Mouse (Mus musculus): ENCODE data around the gene Klk1b1. TPM values are rescaled to one million over a fixed set of nuclear protein-coding genes. Genes with fewer than 3 reads are reported as not detected.
"Not testable (repeated sequence)": the region's sequence is repeated elsewhere in the genome, so short reads cannot be mapped to it uniquely, and the experiment has no call there.

Klk1b1 gene
- polyA plus RNA-seq (2012; rRNA removed): not detected in 2 replicates

DNA sequence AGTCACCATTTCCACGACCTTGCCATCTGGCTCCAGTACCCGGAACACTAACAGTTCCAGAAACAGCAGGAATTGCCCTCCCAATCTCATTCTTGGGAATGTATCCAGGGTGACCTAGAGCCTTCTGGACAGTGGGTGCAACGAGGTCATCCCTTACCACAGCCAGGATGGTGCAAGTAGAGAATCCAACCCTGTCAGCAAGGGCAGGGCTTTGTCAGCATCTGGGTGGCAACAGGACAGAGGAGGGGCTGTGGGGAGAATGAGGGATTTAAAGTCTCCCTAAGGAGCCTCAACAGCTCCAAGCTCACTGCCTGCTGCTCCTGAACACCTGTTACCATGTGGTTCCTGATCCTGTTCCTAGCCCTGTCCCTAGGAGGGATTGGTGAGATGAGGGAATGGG is at the start of gene Klk1b1:
Gene Klk1b1, plus strand, starts transcription at position 301 of the 400 bp plus-strand sequence.
- no peak for DNase-seq (ENCODE audit: low read depth)

DNA sequence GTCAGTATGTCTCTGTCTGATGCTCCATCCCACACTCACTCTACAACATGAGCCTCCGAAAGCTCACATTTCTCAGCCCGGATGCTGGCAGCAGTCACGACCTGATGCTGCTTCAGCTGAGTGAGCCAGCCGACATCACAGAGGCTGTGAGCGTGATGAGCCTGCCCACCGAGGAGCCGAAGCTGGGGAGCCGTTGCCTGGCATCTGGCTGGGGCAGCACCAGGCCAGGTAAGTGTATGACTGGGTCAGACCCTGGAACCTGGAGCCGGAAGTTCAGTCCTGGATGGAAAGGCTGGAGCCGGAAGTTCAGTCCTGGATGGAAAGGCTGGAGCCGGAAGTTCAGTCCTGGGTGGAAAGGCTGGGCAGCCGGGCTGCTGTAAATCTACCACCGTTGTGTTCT is 48.1 kb upstream of the Klk1b1 start:
- no peak for DNase-seq (ENCODE audit: low read depth)

DNA sequence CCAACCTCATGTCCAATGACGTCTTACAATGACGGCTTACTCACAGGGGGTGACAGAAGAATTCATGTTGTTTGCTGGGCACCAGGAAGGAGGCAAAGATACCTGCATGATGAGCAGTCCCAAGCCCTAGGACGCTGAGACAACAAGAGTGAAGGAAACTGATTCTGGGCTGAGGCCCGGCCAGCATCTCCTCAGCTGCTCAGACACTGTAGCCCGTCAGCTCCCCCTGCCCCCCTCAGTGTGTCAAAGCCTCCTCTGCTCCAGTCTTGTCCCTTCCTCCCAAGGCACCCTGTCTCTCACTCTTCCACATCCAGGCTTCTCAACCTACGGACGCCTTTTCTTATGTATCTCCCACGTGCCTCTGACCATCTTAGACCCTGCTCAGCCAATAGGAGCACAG is 47.7 kb upstream of the Klk1b1 start:
- no peak for DNase-seq (ENCODE audit: low read depth)

DNA sequence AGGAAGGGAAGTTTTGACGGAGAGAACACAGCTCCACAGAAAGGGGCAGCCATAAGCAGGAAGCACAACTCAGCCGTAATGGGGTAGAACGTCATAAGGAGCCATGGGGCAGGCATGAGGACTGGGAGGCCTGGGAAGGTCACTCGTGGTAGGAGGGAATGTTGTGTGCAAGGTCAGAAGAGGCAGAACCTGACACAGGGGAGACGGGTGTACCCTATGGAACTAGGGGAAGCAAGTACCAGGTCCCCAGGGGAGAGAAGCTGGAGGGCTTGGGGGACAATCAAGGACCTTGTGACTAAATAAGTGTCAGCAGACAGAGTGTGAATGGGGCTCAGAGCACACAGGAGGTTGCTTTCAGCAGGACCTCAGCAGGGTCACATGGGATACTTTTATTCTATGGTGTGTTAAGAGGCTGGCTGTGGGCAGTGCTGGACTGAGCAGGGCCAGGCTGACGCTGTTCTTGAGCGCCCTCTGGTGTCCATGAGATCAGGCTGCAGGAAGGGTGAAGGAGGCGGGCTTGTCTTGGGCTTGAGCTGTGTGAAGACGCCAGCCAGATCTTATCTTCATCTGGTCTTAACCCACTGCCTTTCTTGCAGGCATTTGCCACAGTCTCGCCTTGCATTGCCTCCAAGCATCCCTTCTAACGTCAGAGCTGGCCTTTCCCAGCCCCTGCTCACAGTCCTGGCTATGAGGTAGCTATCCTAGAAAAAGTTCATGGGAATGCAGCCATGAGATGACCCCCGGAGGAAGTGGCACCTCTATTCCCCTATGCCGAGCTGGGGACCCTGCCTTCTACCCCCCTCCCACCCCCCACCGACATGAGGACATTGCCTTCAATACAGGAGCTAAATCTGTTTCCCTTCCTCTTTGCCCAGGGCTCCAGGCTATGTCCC is 46.7 kb upstream of the Klk1b1 start:
- no peak for DNase-seq (ENCODE audit: low read depth)

DNA sequence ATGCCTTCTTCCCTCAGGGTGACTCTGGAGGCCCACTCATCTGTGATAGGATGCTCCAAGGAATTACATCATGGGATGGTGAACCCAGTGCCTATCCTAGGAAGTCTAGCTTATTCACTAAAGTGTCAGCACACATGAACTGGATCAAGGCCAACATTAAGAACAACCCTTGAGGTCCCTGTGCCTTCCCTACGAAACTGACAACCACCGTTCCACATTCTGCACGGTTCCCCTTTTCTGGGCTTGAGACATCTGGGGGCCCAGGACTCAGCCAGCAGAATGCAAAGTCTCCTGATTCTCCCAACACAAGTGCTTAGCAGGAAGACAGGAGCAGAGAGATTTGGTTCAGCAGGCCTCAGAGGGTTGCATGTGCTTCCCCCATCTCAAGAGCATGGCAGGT is 46.0 kb upstream of the Klk1b1 start:
- no peak for DNase-seq (ENCODE audit: low read depth)

DNA sequence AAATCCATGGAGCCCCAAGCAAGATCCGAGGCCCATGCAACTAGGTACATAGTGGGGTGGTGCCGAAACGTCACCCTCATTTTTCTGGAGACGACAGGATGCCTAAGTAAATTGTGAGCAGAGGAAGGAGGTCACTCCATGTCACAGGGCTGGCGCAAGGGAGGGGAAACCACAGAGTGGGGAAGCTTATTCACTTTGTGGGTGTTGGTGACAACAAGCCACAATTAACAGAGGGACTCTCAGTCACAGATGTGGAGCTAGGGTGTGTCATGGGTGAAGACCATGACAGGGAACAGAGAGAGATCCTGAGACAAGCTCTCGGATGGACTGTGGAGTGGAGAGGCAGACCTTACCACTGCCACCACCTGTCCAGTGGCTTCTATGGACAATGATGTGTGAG is 45.5 kb upstream of the Klk1b1 start:
- DNase-seq (ENCODE audit: low read depth): no peak

DNA sequence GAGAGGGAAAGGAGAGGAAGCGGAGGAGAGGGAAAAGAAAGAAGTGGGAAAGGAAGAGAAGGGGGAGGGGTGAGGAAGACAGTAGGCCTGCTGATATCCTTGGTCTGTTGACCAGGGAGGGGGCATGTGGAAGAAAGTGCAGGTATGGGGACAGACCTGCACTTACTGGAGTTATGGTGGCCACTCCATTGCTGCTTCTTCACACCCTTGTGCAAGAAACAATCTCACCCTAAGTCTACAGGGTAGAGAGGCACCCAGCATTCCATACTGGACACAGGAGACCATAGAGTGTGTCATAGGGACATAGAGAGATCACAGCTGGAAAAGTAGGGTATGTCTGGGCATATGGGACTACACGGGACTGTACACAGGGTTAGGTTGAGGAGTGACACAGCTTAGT is 44.6 kb upstream of the Klk1b1 start:
- DNase-seq (ENCODE audit: low read depth): no peak

DNA sequence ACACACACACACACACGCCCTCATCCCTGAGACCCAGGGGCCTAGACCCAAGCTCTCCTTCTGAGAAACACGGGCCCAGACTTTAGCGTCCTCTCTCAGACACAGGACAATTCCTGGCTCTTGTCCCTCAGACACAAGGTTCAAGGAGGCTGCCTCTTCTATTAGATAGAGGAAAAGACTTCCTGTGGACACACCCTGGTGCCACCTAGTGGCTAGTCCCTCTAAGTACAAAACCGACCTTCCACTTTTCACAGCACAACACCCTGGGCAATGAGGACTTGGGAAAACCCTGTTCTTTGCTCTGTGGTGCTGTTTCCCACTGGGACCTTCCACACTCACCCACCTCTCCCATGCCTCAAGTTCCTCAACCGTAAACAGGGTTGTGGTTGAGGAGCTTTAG is 40.6 kb upstream of the Klk1b1 start:
- DNase-seq (ENCODE audit: low read depth): no peak

DNA sequence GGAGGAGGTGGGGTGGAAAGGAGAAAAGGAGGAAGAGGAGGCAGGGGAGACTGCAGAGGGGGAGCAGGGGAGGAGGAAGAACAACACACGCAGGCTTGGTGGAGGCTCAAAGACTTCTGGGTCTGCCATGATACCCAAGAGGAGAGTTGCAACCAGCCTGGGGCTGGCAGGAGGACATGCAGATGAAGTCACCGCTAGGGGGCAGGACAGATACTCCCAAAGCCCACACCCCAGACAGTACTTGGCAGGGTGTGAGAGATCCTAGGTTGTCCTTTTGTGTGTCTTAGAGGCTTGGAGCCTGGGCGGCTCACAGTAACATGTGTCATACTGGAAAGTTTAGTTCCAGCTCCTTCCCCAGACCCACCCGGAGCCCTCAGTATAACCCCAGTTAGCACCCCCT is 38.0 kb upstream of the Klk1b1 start:
- DNase-seq (ENCODE audit: low read depth): no peak

DNA sequence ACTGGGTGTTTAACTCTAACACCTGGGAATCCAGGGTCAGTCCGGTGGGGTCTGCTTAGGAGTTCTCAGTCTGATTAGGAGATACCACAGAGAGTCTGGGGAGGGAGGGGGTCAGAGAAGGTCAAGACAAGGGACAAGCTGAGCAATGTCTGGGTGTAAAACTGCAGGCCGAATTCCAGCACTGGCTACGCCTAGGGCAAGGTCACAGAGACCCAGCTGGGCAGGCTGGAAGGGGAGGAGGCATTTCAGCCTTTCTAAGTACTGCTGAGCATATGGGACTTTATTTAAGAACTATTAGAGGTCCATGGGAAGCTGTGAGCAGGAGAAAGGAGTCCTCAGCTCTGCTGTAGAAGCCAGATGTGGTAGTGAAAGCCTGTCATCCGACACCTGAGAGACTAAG is 34.2 kb upstream of the Klk1b1 start:
- DNase-seq (ENCODE audit: low read depth): no peak

DNA sequence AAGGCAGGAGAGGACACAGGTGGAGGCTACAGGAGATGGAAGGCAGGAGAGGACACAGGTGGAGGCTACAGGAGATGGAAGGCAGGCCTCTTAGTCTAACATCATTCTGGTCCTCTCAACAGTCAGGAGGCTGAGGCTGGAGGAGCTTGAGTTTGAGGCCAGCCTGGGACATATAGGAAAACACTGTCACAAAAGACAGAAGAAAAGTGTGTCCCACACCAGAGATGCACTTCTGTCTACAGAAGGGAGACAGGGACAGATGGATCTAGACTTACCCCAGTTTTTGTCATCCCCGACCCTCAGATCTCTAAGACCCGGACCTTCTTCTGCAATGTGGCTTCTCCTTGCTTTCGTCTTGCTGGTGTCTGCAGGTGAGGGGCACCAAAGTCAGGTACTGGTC is 33.1 kb upstream of the Klk1b1 start, which contains the start of gene Klk15:
Gene Klk15, plus strand, starts transcription at position 301 of the 400 bp plus-strand sequence.
- DNase-seq (ENCODE audit: low read depth): no peak

DNA sequence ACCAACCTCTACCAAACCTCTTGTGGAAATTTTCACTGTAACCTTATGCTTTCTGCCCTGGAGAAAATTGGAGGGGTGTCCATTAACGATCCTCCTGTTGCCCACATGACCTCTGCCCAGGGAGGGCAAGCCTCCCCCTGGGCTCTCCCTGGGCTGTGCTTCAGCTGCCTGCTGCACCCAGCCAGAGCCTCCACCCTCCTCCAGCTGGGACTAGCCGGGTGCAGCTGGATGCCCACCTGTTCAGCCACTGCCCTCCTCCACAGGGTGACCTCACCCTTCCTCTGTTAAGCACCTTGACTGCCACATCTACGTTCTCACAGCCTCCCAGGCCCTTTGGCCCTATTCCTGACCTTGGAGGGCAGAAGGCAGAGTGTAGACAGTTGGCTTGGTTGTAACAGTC is 31.8 kb upstream of the Klk1b1 start:
- DNase-seq (ENCODE audit: low read depth): no peak

DNA sequence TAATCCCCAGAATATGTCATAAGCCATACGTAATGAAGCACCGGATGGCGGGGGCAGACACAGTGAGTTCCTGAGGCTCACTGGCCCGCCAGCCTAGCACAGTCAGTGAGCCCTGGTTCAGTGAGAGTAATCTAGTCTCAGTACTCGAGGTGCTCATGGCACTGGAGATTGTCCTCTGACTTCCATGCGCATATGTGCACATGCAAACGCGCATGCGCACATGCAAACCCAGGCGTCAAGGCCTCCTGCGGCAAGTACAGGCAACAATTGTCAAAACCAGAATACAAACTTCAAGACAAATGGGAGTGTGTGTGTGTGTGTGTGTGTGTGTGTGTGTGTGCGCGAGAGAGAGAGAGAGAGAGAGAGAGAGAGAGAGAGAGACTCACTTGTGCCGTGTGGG is 30.0 kb upstream of the Klk1b1 start:
- DNase-seq (ENCODE audit: low read depth): no peak

DNA sequence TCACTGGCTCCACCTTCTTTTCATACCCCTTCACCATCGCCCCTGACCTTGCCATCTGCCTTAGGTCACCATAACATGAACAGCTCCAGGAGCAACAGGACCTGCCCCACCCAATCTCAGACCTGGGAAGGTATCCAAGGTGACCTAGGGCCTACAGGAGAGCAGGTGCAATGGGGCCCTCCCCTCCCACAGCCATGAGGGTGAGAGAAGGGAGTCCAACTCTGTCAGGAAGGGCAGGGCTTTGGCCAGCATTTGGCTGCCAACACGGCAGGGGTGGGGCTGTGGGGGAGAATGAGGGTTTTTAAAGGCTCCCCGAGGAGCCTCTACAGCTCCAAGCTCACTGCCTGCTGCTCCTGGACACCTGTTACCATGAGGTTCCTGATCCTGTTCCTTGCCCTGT is 24.3 kb upstream of the Klk1b1 start:
- not testable (repeated sequence) for DNase-seq (ENCODE audit: low read depth)

DNA sequence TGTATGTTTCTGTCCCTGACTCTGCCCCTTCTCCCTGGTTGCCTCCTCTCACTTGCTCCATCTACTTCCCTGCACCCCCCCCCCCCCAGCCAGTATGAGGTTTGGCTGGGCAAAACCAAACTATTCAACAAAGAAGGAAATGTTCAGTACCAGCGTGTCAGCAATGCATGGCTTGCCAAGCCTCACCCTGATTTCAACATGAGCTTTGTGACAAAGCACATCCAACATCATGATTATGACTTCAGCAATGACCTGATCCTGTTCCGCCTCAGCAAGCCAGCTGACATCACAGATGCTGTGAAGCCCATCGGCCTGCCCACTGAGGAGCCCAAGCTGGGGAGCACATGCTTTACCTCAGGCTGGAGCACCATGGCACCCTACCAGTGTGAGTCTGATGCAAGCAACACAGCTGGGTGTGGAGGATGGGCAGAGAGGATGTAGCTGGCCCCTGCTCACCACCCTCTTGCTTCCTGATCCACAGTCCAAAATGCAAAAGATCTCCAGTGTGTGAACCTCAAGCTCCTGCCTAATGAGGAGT is 21.8 kb upstream of the Klk1b1 start:
- DNase-seq (ENCODE audit: low read depth): no peak

DNA sequence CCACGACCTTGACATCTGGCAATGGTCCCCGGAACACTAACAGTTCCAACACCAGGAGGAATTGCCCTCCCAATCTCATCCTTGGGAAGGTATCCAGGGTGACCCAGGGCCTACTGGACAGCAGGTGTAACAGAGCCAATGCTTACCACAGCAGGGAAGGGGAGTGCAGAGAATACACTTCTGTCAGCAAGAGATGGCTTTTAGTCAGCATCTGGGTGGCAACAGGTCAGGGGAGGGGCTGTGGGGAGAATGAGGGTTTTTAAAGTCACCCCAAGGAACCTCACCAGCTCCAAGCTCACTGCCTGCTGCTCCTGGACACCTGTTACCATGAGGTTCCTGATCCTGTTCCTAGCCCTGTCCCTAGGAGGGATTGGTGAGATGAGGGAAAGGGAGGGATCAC is 16.2 kb upstream of the Klk1b1 start, which contains the start of gene Klk1b8:
Gene Klk1b8, plus strand, starts transcription at position 301 of the 400 bp plus-strand sequence.
- DNase-seq (ENCODE audit: low read depth): no peak

DNA sequence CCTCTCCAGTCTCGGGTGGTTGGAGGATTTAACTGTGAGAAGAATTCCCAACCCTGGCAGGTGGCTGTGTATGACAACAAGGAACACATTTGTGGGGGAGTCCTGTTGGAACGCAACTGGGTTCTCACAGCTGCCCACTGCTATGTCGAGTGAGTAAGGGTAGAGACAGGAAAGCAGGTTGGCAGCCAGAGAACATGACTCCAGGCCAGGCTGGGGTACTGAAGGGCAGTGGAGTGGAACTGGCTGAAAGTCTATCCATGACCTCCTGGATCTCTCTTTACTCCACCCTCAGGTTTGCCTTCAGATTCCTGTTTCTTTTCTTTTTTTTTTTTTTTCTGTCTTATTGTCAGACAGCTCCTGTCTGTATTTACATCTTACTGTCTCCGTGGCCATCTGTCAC is 13.8 kb upstream of the Klk1b1 start:
- DNase-seq (ENCODE audit: low read depth): no peak

DNA sequence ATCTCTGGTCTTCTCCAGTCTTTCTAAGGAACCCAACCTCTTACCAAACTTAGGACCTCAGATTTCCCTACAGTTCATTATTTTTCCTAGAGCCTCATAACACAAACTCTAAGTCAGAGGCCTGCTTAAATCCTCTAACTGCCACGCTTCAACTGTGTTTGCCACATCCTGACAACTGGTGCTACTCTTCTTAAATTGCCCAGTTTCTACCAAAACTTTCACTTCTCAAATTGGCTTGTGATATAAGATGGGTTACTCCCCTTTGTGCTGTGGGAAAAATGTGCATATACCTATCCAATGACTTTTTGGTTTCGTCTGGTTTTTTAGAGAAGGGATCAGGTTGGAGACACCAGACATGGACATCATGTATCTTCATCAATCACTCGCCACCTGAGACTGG is 507 bp downstream of the Klk1b1 start:
- DNase-seq (ENCODE audit: low read depth): no peak

DNA sequence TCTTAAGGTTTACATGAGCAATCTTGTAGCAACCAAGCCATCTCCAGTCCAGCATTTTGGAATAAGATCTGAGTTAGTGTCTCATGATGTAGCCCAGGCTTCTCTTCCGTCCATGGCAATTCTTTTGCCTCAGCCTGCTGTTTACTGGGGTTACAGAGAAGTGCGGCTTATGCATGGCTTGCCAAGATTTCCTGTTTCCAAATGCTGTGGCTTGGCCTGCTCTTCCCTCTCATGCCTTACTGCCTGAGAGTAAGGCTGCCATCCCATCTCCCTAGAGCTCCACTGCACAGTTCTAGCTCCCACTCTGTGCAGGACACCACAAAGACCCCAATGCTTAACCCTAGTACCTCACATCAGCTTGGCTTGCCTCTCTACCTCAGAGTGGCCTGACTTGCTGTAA is 1.1 kb downstream of the Klk1b1 start:
- no peak for DNase-seq (ENCODE audit: low read depth)

DNA sequence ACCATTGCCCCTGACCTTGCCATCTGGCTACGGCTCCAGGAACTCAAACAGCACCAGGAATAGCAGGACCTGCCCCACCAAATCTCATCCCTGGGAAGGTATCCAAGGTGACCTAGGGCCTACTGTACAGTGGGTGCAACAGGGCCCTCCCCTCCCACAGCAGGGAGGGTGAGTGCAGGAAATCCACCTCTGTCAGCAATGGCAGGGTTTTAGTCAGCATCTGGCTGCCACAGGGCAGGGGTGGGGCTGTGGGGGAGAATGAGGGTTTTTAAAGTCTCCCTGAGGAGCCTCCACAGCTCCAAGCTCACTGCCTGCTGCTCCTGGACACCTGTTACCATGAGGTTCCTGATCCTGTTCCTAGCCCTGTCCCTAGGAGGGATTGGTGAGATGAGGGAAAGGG is 9.2 kb downstream of the Klk1b1 start, which contains the start of gene Klk1b9:
Gene Klk1b9, plus strand, starts transcription at position 301 of the 400 bp plus-strand sequence.
- not testable (repeated sequence) for DNase-seq (ENCODE audit: low read depth)

DNA sequence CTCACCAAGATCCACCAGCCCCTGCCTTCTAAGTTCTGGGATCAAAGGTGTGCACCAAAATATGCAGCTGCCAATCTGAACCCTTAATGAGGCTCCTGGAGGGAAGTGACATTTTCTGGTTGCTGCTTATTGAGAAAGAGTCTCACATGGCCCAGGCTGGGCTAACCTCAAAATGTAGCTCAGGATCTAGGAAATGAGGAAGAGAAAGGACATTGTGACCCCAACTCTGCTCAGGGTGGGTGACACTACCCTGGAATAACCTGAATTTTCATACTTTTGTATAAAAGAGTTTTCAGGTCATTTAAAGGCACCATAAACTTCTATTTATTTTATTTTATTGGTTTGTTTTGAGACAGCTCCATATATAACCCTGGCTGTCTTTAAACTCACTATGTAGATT is 19.1 kb downstream of the Klk1b1 start:
- DNase-seq (ENCODE audit: low read depth): no peak

DNA sequence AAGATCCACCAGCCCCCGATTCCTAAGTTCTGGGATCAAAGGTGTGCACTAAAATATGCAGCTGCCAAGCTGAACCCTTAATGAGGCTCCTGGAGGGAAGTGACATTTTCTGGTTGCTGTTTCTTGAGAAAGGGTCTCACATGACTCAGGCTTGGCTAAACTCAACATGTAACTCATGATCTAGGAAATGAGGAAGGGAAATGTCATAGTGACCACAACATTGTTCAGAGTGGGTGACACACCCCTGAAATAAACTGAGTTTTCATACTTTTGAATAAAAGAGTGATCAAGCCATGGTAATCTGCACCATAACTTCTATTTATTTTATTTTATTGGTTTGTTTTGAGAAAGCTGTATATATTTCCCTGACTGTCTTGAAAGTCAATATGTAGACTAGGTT is 28.3 kb downstream of the Klk1b1 start:
- not testable (repeated sequence) for DNase-seq (ENCODE audit: low read depth)

DNA sequence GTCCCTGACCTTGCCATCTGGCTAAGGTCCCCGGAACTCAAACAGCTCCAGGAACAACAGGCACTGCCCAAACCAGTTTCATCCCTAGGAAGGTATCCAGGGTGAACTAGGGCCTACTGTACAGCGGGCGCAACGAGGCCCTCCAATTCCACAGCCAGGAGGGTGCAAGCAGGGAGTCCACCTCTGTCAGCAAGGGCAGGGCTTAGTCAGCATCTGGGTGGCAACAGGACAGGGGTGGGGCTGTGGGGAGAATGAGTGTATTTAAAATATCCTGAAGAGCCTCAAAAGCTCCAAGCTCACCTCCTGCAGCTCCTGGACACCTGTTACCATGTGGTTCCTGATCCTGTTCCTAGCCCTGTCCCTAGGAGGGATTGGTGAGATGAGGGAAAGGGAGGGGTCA is 29.0 kb downstream of the Klk1b1 start, which contains the start of gene Klk1b11:
Gene Klk1b11, plus strand, starts transcription at position 301 of the 400 bp plus-strand sequence.
- not testable (repeated sequence) for DNase-seq (ENCODE audit: low read depth)
